Mouse (Mus musculus) NIH3T3 (cell line): ENCODE results near the gene Gabbr2.

Experiments
- DNase-seq: peaks from one replicate; pipeline ENCODE4 v3.0.0-alpha.2; 2012; ENCODE audit warnings: low read depth

The Gabbr2 gene

DNA sequence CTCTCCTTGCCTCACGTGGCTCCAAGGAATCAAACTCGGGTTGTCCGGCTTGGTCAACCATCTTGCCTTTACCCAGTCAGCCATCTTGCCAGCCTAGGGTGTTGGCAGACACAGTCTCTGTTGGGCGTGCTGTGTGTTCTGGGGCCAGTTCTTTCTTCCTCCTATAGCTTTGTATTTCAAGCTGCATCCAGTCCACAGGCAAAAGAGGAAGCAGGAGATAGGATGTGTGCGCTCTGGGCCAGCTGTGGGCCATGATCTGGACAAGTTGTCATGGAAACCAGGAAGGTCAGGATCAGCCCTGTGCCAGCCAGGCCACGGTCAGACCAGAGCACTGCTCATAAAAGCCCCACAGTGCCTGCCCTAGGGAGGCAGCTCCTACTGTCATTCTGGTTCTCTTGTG lies 74.9 kb downstream of the Gabbr2 start:
- no peak for DNase-seq

DNA sequence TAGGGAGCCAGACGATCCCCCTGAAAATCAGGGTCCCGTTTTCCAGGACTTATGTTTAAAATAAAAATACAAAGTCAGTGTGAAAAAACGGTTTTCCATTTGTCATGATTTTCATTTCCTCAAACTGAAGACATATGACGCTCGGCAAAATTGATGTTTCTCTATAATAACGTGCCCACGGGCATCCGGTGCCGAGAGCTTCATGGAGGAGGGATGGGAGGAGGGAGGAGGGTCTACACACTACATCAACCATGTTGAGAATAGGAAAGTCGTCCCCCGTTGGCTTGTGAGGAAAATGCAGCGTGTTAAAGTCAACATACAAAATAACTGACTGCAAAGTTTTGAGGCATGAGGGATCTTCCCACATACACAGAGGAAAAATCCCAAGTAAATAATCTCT lies 75.7 kb downstream of the Gabbr2 start:
- DNase-seq: no peak

- no peak for DNase-seq
Measured at GRCm38 (mm10) chr4:46915476-46915875, 76.2 kb downstream of the Gabbr2 start.

DNA sequence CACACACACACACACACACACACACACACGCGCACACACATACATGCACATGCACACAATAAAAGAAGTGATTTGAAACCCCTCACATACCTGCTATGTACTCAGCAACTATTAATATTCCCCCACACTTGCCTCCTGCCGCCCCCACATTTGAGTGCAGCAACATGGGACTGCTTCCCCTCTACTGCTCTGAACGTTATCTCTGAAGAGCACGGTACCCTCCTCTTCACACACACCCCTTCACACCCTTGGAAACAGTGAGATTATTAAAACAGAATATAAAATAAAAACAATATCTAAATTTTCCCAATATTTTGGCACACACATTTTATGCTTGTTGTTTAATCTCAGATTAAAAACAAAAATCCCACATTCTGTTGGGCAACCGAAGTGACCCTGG lies 77.1 kb downstream of the Gabbr2 start:
- DNase-seq: no peak

DNA sequence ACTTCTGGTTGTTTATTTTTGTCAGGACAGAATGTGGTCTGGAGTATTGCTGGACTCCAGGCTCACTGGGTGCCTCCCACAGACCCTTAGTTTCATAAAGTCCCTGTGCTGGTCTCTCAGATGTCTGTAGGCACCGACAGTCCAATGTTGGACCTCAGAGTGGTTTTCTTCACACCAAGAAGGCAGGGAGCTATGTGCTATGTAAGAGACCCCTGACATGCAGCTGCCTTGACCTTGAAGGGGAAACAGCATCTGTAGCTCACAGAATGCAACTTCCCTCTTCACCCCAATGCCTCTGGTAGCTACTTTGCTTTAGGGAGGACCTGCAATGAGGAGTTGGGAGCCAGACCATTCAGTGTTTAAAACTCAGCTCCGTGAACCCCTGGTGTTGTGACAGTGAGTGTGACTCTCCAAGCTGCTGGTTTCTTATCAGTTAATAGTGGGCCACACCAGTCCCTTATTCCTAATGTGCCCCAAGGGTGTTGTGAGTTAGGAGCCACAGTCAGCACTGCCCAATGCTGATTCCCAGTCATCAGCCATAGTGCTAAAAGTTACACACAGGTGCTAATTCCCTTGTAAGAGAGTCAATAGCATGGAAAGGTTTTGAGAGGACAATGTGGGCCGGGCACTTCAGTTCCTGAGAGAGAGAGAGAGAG lies 85.5 kb downstream of the Gabbr2 start:
- no peak for DNase-seq

DNA sequence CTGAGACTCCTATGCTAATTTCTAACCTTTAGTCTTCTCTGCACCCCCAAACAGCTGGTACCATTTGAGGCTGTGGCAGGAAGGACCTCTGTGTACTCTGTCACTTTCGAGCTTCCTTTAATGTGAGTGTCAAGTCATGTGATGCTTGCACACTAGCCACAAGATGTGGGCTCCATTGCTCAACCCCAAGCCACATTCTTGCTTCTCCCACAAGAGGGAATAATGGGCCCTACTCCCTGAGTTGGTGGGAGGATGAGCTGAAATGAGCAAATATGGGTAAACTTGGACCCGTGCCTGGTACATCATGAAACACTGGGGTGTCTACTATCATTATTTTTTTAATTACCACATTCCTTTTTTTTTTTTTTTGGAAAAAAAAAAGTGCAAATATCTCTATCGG lies 86.5 kb downstream of the Gabbr2 start:
- DNase-seq: no peak

- no peak for DNase-seq
Measured at GRCm38 (mm10) chr4:46904129-46904528, 87.5 kb downstream of the Gabbr2 start.

DNA sequence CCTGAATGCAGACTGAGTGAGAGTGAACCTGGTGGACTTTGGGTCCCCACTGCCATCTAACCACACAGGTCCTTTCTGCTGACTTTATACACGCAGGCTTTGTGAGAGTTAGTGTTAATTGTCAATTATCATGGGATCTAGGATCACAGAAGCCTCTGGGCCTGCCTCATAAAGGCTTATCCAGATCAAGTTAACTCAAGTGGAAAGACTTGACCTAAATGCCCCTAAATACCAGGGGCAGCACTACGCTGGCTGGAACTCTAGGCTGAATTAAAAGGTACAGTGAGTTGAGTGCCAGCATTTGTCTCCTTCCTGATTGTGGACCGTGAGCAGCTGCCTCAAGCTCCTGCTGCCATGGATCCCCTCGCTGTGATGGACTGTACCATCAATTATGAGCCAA lies 93.1 kb downstream of the Gabbr2 start:
- DNase-seq: no peak

DNA sequence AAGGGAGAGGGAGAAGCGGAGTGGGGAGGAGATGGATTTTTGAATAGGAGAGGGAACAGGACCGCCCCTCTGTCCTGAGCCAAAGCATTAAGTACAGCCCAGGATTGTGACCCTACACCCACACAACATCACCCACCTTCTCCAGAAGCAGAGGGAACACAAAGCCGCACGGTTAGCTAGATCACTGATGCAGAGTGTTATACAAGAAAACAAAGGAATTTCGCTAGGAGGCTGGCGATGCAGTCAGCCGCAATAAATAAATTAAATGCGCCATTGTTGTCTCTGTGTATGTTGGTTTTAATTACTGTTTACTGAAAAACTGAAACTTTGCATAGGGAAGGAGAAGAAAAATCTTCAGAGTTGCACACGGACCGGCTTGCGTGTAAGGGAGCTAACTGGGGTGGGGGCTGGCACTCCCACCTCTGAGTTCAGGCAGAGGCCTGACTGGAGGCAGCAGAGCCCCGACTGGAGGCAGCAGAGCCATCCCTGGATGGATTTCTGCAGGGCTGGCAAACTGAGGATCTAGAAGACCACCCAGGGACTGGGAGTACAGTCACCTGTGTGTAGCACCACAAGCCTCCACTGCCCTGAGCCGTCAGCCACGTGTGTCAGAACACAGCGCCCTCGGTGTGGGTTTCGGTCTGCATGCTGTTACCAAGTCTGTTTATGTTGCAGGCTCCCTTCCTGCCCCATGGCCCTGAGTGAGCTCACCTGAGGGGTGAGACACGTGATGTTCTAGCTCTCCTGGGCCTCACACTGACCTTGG lies 93.9 kb downstream of the Gabbr2 start:
- DNase-seq: no peak

DNA sequence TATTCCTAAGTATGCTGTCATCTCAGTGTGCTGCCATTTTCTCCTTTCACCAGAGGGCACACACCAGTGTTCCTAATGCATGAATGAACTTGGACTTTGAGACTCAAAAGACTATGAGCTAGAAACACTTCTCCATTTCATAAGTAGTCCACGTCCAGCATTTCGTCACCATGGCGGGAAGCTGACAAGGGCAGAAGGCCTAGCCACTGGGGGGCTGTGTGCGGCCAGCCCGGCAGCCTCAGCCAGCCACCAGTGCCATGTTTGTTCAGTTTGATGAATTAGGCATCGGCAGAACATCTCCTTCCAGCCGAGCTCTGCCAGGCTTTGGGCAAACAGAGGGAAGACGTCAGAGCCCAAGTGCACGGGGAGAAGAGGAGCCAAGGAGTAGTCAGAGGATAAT lies 97.5 kb downstream of the Gabbr2 start:
- no peak for DNase-seq

DNA sequence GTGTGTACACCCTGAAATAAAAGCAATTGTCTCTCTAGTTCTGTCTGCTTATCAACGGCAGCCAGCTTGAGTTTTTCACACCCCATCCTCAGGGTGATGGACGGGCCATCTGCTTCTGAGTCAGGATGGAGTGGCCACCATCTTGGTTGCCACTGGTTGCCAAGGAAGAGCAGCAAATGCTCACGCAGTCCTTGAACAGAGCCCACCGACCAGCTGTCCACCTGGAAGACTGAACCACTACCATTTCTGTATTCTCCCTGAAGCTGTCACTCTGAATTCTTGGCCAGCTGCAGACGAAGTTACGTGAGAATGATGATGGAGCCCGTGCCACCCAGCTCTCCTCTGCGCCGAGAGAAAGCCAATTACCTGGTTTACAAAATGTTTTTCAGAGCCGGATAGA lies 102.5 kb downstream of the Gabbr2 start:
- no peak for DNase-seq

DNA sequence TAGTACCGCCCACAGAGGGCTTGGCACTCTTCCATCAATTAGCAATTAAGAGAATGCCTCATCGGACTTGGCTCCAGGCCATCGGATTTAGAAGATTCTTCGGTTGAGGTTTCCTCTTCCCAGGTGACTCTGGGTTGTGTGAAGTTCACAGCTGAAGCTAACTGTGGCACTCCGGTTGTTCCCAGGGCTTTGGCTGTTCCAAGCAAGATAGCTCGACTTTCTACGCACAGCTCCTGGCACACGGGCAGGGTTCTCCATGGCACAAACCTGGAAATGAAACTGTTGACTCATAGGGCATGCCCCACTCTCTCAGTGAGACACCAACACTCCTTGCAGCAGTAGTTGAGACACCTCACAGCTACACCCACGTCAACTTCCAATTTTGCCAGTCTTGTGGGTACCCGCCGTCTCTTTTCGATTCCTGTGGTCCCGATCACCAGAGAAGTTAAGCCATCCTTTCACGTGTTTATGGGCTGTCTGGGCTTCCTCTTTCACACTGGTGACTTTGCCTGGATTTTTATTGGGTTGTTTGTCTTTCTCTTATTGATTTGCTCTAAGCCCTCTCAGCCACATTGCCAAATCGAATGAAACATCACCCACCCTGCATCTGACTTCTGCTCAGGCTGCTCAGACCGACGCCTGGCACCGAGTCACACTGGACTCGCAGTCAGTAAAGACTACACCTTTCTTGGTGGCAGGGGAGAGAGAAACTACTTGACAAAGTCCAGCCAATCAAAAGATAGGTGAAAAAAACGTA lies 105.9 kb downstream of the Gabbr2 start:
- DNase-seq: peak; percentile 4

GRCm38 (mm10) chr4:46884132-46884531 lies 107.5 kb downstream of the Gabbr2 start:
- DNase-seq: no peak

DNA sequence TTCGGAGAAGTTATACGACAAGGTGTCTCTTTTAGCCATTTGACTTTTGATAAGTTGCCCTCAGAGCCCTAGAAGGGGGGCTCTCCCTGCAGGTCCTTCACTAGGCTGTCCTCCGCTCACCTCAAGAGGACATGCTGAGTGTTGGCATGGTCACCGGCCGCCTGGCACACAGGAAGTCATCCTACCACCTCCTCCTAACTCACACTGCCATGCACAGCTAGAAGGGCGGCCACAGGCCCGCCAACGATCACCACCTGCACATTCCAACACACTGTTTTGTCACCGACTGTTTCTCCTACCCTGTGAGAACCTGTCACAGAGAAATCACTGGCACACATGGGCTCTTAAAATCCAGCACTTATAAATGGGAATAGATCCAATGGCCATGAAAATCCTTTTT lies 108.1 kb downstream of the Gabbr2 start:
- no peak for DNase-seq

- DNase-seq: no peak
Measured at GRCm38 (mm10) chr4:46883047-46883446, 108.6 kb downstream of the Gabbr2 start.

- no peak for DNase-seq
Measured at GRCm38 (mm10) chr4:46881271-46881670, 110.4 kb downstream of the Gabbr2 start.

DNA sequence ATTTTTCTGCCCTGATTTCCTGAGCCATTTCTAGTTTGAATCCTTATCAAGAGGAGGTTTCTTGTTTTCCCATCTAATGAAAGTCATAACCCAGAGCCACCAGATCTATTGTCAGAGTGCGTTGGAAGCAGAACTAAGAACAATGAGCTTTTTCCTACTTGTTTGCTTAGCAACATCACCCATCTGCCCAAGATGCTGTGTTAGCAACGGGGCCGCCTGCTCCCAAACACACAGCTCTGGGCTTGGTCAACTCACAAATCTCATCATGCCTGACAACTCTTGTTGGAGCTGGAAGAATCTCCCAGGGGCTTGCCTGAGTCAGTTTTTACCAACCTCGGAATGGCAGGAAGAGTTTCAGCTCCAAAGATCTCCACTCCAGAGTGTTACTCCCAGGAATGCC lies 111.7 kb downstream of the Gabbr2 start:
- no peak for DNase-seq

DNA sequence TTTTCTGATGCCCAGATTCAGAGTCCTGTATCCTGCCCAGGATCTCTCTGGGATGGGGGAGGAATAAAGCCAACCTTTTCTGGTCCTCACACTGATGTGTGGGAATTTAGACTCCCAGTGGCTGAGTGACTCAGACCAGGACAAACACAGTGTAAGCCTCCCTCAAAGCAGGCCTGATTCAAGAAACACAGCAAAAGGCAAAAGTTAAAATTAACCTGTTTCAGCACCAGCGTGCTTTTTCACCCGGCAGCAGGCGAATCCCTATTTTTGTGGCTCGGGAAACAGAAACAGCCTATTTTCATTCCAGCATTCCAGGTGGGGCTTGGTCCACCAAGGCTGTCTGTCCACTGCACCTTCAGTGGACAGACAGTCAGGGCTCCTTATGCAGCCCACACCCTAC lies 118.9 kb downstream of the Gabbr2 start:
- DNase-seq: no peak

DNA sequence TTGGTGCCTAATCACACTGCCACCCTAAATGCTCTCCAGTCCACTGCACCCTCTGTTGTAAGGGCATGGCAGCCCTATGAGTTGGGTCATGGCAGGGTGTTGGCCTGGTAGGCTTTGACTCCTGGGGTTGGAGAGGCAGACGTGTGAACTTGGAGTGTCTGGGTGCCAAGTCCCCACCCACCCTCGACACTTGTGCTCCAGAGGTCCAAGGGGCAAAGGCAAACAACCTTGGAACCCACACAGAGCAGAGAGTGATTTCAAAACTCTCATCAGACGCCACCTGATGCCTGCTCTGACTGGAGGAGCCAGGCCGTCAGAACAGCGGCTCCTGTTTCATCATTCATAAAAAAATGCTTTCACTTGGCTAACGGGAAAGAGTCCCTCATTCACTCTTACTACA lies 121.5 kb downstream of the Gabbr2 start:
- no peak for DNase-seq

- no peak for DNase-seq
Measured at GRCm38 (mm10) chr4:46869380-46869779, 122.3 kb downstream of the Gabbr2 start.

DNA sequence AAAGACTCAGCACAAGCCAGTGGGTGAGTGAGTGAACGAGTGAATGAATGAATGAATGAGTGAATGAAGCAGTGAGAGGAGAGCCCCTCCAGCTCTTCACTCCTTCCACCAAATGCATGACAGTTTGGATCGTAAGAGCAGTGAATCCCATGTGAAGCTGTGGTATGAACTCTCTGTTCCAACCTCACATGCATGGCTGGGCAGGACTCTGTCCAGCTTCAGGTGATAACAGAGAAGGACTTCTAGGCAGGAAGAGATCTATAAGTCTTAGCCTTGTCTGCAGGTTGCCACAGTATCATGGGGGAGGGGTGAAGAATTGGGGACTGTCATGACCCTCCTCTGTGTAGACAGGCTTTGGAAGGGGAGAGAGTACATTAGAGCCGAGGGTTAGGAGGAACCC lies 122.8 kb downstream of the Gabbr2 start:
- DNase-seq: no peak

- peak; percentile 57 for DNase-seq
Measured at GRCm38 (mm10) chr4:46868181-46868580, 123.5 kb downstream of the Gabbr2 start.

- DNase-seq: no peak
Measured at GRCm38 (mm10) chr4:46867779-46868178, 123.9 kb downstream of the Gabbr2 start.
